Mouse (Mus musculus) gastrocnemius, postnatal 10 days (tissue): ENCODE results near the gene Cyb561a3. TPM values are rescaled to one million over a fixed set of nuclear protein-coding genes. Genes with fewer than 3 reads are reported as not detected.
"Not testable (repeated sequence)": the region's sequence is repeated elsewhere in the genome, so short reads cannot be mapped to it uniquely, and the experiment has no call there.

ENCODE experiments used
- DNase-seq: peaks from one replicate; pipeline ENCODE4 v3.0.0; 2021; ENCODE audit warnings: mixed read lengths
- long read RNA-seq, 2 experiments: library from polyadenylated mRNA; stranded (forward); transcript quantifications; one replicate each; pipeline ENCODE4 v2.0.0; 2021
- total RNA-seq, 2 experiments: library from RNA; stranded (reverse); gene quantifications; 2 replicates each; pipeline ENCODE4 v1.2.3; 2021

Gene Cyb561a3
- total RNA-seq, result 1 to 10 TPM; 5.0 to 6.1 TPM
- long read RNA-seq, experiment 1, partial matches to known transcripts, result 1 of 12 reads
- long read RNA-seq, experiment 1, other reads (novel, unspliced or antisense), result 3 of 12 reads
- long read RNA-seq, experiment 2, transcript Cyb561a3-209 (8 exons, 3,130 nt), result major isoform, 9 of 16 reads
- long read RNA-seq, experiment 2, partial matches to known transcripts, result 0 of 16 reads
- long read RNA-seq, experiment 2, other reads (novel, unspliced or antisense), result 2 of 16 reads

DNA sequence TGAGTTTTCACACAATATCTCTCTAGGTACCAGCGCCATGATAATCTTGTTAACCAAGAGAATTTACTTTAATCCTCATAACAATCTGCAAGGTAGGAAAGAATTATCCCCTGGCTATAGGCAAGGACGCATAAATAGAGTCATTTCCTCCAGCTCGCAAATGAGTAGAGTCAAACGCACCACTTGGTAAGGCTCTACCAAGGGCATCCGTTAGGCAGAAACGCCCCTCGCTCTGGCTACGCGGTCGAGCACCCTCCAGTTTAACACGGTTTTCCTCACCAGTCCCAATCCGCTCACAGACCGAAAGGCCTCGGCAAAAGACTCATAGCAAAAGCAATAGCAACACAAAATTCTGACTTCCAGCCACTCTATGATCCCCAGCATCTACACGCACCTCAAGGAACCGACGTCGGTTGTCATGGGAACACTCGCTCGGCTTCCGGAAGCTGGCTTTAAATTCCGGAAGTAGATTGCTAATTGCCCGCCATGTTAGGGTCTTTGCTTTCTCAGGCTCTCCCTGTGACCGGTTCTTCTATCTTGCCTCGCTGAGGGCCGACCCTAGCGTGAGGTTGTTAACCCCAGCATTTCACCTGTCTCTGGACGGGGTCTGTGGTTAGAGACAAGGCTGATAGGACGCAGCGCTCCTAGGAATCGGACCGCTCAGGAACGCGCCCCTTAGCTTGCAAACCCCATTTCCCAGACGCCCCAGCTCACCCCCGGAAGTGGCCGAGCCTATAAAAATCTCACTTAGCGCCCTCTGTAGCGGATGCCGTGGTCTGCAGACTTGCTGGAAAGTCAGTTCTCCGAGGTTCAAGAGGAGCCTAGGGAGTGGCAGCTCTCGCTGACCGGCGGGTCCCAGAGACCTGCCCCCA is at the start of gene Cyb561a3, which contains the start of gene Tmem138:
Gene Cyb561a3 (plus strand): TSS at position 483 of the 872 bp plus-strand sequence.
Gene Tmem138 (minus strand): TSS at position 673 of the 872 bp plus-strand sequence.
- DNase-seq, result peak; percentile 81

- no peak for DNase-seq
Measured at GRCm38 (mm10) chr19:10530082-10530481, 46.9 kb upstream of the Cyb561a3 start.

GRCm38 (mm10) chr19:10539454-10539853 is 37.5 kb upstream of the Cyb561a3 start:
- no peak for DNase-seq

- peak; percentile 72 for DNase-seq
Measured at GRCm38 (mm10) chr19:10555624-10556510, 21.1 kb upstream of the Cyb561a3 start, which contains the start of gene Tmem216. Gene Tmem216, minus strand, starts transcription at chr19:10556238.

GRCm38 (mm10) chr19:10557001-10557400 is 20.0 kb upstream of the Cyb561a3 start:
- DNase-seq, result no peak

DNA sequence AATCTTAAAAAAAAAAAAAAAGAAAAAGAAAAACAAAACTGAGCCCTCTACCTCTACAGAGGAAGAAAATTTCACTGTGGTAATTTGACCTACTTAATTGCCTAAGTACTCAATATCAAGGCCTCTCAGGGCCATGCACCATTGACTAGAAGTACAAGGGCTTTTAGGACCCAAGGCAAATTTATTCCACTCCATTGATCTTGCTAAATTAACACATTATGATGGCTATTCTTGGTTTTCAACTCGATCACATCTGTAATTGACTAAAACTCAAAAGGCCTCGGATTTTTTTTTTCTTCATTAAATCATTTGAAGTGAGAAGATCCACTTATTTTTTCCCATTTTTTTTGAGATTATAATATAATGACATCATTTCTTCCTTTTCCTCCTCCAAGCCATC is 19.5 kb upstream of the Cyb561a3 start:
- no peak for DNase-seq

DNA sequence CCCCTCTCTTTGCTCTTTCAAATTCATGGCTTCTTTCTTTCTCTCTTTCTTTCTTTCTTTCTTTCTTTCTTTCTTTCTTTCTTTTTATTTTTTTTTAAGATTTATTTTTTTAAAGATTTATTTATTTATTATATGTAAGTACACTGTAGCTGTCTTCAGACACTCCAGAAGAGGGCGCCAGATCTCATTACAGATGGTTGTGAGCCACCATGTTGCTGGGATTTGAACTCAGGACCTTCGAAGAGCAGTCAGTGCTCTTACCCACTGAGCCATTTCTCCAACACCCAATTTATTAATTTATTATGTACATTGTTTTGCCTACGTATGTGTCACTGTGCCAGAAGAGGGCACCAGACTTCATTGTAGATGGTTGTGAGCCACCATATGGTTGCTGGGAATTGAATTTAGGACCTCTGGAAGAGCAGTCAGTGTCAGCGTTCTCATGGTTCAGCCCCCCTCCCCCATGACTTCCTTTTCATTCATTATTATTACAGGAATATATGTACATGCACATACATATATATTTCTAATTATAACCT is 19.1 kb upstream of the Cyb561a3 start:
- DNase-seq, result not testable (repeated sequence)

DNA sequence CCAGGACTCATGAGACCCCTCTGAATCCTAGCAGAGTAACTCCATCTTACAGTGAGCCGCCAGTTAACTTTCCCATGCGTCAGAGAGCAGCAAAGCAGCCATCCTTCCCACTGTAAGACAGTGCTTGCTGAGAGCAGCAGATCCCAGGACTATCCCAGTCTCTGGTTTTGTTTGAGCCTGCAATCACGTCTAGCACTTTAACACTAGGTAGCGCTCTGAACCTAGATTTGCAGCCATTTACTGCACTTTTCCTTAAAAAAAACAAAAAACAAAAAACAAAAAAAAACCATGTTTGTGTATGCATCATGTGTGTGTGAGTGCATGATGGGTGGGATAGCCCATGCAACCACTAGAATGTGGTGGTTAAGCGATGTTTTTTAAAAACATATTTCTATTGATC is 16.9 kb upstream of the Cyb561a3 start:
- no peak for DNase-seq

- DNase-seq, result no peak
Measured at GRCm38 (mm10) chr19:10561558-10562314, 15.2 kb upstream of the Cyb561a3 start.

GRCm38 (mm10) chr19:10562351-10562750 is 14.6 kb upstream of the Cyb561a3 start:
- no peak for DNase-seq

DNA sequence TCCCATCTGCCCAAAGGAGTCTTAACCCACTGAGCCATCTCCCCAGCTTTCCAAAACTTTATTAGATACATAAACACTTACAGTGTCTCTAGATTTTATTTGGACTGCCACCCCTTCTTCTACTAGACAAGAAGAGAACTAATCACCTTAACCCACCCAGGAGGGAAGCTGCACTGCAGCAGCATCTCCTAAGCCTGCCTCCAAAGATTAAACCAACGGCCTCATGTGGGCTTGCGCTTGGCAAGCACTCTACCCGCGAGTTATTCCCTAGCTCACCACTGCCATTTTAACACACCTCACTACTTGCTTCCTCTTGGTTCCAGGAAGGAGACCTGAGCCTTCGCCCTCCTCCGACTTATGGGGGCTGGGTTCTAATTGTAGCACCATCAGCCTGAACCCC is 12.7 kb upstream of the Cyb561a3 start:
- DNase-seq, result no peak

GRCm38 (mm10) chr19:10565217-10565616 is 11.8 kb upstream of the Cyb561a3 start:
- no peak for DNase-seq

GRCm38 (mm10) chr19:10569627-10570026 is 7.3 kb upstream of the Cyb561a3 start:
- no peak for DNase-seq

- no peak for DNase-seq
Measured at GRCm38 (mm10) chr19:10580102-10580501, 3.1 kb downstream of the Cyb561a3 start.

GRCm38 (mm10) chr19:10580761-10581160 is 3.8 kb downstream of the Cyb561a3 start:
- no peak for DNase-seq

DNA sequence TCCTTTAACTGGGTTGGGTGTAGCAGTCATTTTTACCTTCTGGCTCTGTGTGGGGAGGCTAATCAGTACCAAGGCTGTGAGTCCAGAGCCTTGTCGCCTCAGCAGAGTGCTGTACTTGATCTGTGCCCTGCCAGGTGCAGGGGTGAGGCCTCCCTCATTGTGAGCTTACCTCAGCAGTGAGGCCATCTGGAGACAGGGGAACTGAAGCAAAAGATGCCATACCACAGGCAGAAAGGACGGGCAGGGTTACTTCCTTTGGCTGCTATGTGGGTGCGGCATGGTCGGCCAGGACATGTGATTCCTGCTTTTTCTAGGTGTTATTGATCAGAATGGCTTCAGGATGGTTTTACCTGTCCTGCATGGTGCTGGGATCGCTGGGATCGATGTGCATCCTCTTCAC is 5.0 kb downstream of the Cyb561a3 start:
- no peak for DNase-seq

- DNase-seq, result no peak
Measured at GRCm38 (mm10) chr19:10583550-10584146, 6.7 kb downstream of the Cyb561a3 start.

DNA sequence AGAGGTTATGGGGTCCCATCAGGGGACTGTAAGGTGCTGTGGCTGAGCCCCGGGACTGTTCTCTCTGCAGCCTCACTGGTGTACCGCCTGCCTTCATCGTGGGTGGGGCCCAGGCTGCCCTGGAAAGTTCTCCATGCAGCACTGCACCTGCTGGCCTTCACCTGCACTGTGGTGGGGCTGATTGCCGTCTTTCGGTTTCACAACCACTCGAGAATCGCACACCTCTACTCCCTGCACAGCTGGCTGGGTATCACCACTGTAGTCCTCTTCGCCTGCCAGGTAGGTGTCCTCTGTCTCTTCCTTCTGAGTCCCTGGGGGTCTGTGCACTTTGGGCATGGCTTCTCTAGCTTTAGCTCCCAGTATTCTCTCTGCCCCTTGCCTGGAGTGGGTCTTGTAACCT is 8.1 kb downstream of the Cyb561a3 start:
- DNase-seq, result no peak

DNA sequence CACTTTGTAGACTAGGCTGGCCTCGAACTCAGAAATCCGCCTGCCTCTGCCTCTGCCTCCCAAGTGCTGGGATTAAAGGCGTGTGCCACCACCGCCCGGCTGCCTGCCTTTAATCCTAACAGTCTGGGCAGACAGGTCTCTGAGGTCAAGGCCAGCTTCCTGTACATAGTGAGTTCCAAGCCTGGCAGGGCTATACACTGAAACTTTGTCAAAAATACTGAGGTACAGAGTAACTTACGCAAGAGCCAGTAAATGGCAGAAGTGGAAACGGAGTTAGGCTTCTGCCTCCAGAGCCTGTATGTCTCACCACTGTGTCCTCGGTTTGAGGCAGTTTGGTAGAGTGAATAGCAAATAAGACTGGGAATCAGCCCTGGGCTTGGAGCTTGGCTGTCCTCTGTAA is 10.3 kb downstream of the Cyb561a3 start:
- DNase-seq, result no peak

GRCm38 (mm10) chr19:10589127-10589857 is 12.3 kb downstream of the Cyb561a3 start:
- no peak for DNase-seq
